In the genomic region with DNA sequence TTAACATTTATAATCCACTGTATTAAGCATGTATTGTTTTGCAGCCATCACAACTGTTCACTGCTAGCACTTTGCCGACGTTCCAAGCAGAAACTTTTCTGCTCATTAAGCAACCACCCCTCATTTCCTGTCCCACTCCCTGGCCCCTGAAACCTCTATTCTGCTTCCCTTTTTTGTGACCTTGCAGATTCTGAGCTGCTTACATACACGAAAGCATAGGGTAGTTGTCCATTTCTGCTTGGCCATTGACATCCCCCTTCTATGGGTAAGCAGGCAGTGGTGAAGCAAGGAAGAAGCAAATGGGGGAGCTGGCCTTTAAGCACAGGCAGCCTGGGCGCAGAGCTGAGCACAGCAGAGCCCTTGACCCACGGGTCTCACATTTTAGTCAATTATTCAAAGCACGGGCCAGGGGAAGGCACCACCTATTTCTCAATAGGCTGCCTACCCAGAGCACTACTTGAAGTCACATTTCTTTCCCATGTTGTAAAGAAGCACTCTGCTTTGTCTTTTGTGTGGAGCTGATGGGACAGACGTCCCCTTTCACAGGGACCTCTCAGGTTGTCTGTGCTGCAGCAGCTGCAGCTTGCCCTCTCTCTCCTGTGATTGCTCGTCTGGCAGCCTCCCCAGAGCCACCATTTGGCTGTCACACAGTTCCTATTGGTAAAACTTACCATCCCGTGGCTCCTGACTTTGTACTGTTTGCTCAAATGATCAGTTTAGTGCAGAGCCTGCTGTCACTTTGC, we compare ENCODE assay signal across 8 mouse cellular contexts. TPM values are rescaled to one million over a fixed set of nuclear protein-coding genes. Genes with fewer than 3 reads are reported as not detected.
DNase-seq lines count a peak whose midpoint lies in the region.

No protein-coding gene starts in this region.

- DNase-seq in adrenal gland, adult (ENCODE audit: inconsistent age in 2 of 2, low spot score in 1 of 2) = peak; percentile 16 to 69
- no peak for DNase-seq in adrenal gland, postnatal 4 days (ENCODE audit: low spot score in 2 of 2)
- peak; percentile 9 for DNase-seq in thymus, postnatal 4 days
- no peak for DNase-seq in thymus, postnatal 14 days
- DNase-seq in lung, postnatal 36 days = peak; percentile 12
- peak; percentile 50 for DNase-seq in splenic B cell, adult 2 months (ENCODE audit: low read depth, low spot score)
- no peak for DNase-seq in yolk sac, embryonic 10.5 days (ENCODE audit: low spot score)
- DNase-seq in thymus, adult 18-20 months = no peak

- H3K36me3 ChIP-seq in splenic B cell, adult 2 months (ENCODE audit: control insufficient read depth, insufficient read depth, low read length, poor library complexity, severe bottlenecking) = no peaks in the 10 kb centered on the region

- H3K27me3 ChIP-seq in splenic B cell, adult 2 months (ENCODE audit: control insufficient read depth, insufficient read depth, low read length, poor library complexity, severe bottlenecking) = no peaks in the 10 kb centered on the region

RNA-seq across cellular contexts. Expression of a gene that starts 25.1 kb away (rescaled TPM):
- total RNA-seq in adrenal gland, postnatal 4 days (2021) = under 1 TPM in 1 of 2 experiments, not detected in 1; 0.23 TPM

Comparison
In these comparisons a context has a peak if more than half of its experiments do, and no peak if none do; other contexts are left out.
1. DNase-seq: peak in adrenal gland, adult (2 of 2), thymus, postnatal 4 days (single experiment), lung, postnatal 36 days (single experiment) and splenic B cell, adult 2 months (single experiment); none in adrenal gland, postnatal 4 days (0 of 2), thymus, postnatal 14 days (single experiment), yolk sac, embryonic 10.5 days (single experiment) and thymus, adult 18-20 months (0 of 2).